Mouse (Mus musculus): ENCODE results near the gene Pdgfa. TPM values are rescaled to one million over a fixed set of nuclear protein-coding genes. Genes with fewer than 3 reads are reported as not detected.

The Pdgfa gene
- polyA plus RNA-seq, 1 experiment from 2014 or later, result 47.3 TPM

GRCm38 (mm10) chr5:138948031-138948980 lies 48.9 kb downstream of the Pdgfa start:
- Histone ChIP-seq H3K27me3 (replicated peaks; ENCODE audit: control insufficient read depth, insufficient read depth, low read length) (no peaks in the 10 kb centered on the region), H3K9me3 (ENCODE audit: control insufficient read depth, low read length) (no peaks in the 10 kb centered on the region), H3K27ac (ENCODE audit: low read length) (peak overlapping the region; percentile 66), H3K4me1 (ENCODE audit: control insufficient read depth, insufficient read depth, low read length) (peaks cover 42% of the 10 kb centered on the region), H3K4me2 (ENCODE audit: low read depth, low read length) (peak overlapping the region; percentile 31), H3K4me3 (ENCODE audit: low read length) (no peak overlapping the region), H3K36me3 (ENCODE audit: control insufficient read depth, insufficient read depth, low read length) (no peaks in the 10 kb centered on the region), H3K9ac (ENCODE audit: low read depth, low read length) (no peak overlapping the region)
- peak; percentile 68 for ATAC-seq
- 14% methylated on average over 13 of the region's 13 CpGs for WGBS

- Histone ChIP-seq H3K4me2 (ENCODE audit: low read depth, low read length) (no peak overlapping the region), H3K9ac (ENCODE audit: low read depth, low read length) (no peak overlapping the region)
- WGBS, result 80% methylated on average over 5 of the region's 5 CpGs
These were observed 49.7 kb downstream of the Pdgfa start for GRCm38 (mm10) chr5:138947487-138947886.

GRCm38 (mm10) chr5:138946931-138947330 lies 50.2 kb downstream of the Pdgfa start:
- no peaks in the 10 kb centered on the region for H3K9me3 ChIP-seq (ENCODE audit: control insufficient read depth, low read length)
- no peak overlapping the region for H3K4me2 ChIP-seq (ENCODE audit: low read depth, low read length)
- no peak overlapping the region for H3K27ac ChIP-seq (ENCODE audit: low read length)
- WGBS, result 76% methylated on average over 5 of the region's 5 CpGs
- H3K27me3 ChIP-seq (replicated peaks; ENCODE audit: control insufficient read depth, insufficient read depth, low read length), result no peaks in the 10 kb centered on the region
- no peak overlapping the region for H3K9ac ChIP-seq (ENCODE audit: low read depth, low read length)
- peaks cover 34% of the 10 kb centered on the region for H3K4me1 ChIP-seq (ENCODE audit: control insufficient read depth, insufficient read depth, low read length)
- H3K36me3 ChIP-seq (ENCODE audit: control insufficient read depth, insufficient read depth, low read length), result no peaks in the 10 kb centered on the region
- ATAC-seq, result no peak
- no peak overlapping the region for H3K4me3 ChIP-seq (ENCODE audit: low read length)

More at GRCm38 (mm10) chr5:138947487-138947886, 49.7 kb downstream of the Pdgfa start:
- ATAC-seq, result no peak
- Histone ChIP-seq H3K9me3 (ENCODE audit: control insufficient read depth, low read length) (no peaks in the 10 kb centered on the region), H3K27ac (ENCODE audit: low read length) (no peak overlapping the region), H3K4me1 (ENCODE audit: control insufficient read depth, insufficient read depth, low read length) (peaks cover 34% of the 10 kb centered on the region), H3K36me3 (ENCODE audit: control insufficient read depth, insufficient read depth, low read length) (no peaks in the 10 kb centered on the region), H3K27me3 (replicated peaks; ENCODE audit: control insufficient read depth, insufficient read depth, low read length) (no peaks in the 10 kb centered on the region), H3K4me3 (ENCODE audit: low read length) (no peak overlapping the region)

- no peaks in the 10 kb centered on the region for H3K27me3 ChIP-seq (replicated peaks; ENCODE audit: control insufficient read depth, insufficient read depth, low read length)
- no peaks in the 10 kb centered on the region for H3K9me3 ChIP-seq (ENCODE audit: control insufficient read depth, low read length)
- H3K4me1 ChIP-seq (ENCODE audit: control insufficient read depth, insufficient read depth, low read length), result peaks cover 34% of the 10 kb centered on the region
- no peak overlapping the region for H3K27ac ChIP-seq (ENCODE audit: low read length)
- no peak overlapping the region for H3K4me2 ChIP-seq (ENCODE audit: low read depth, low read length)
- no peak overlapping the region for H3K9ac ChIP-seq (ENCODE audit: low read depth, low read length)
- no peak for ATAC-seq
- H3K4me3 ChIP-seq (ENCODE audit: low read length), result no peak overlapping the region
- 86% methylated on average over 3 of the region's 3 CpGs for WGBS
- no peaks in the 10 kb centered on the region for H3K36me3 ChIP-seq (ENCODE audit: control insufficient read depth, insufficient read depth, low read length)
These were observed 52.2 kb downstream of the Pdgfa start for GRCm38 (mm10) chr5:138945011-138945410.

GRCm38 (mm10) chr5:138944551-138944950 lies 52.6 kb downstream of the Pdgfa start:
- Histone ChIP-seq H3K4me3 (ENCODE audit: low read length) (no peak overlapping the region), H3K4me2 (ENCODE audit: low read depth, low read length) (no peak overlapping the region), H3K27ac (ENCODE audit: low read length) (no peak overlapping the region), H3K36me3 (ENCODE audit: control insufficient read depth, insufficient read depth, low read length) (no peaks in the 10 kb centered on the region), H3K9ac (ENCODE audit: low read depth, low read length) (no peak overlapping the region), H3K9me3 (ENCODE audit: control insufficient read depth, low read length) (no peaks in the 10 kb centered on the region), H3K4me1 (ENCODE audit: control insufficient read depth, insufficient read depth, low read length) (peaks cover 34% of the 10 kb centered on the region), H3K27me3 (replicated peaks; ENCODE audit: control insufficient read depth, insufficient read depth, low read length) (no peaks in the 10 kb centered on the region)
- no peak for ATAC-seq
- WGBS, result 76% methylated on average over 7 of the region's 7 CpGs

GRCm38 (mm10) chr5:138941842-138942241 lies 55.3 kb downstream of the Pdgfa start:
- 73% methylated on average over 8 of the region's 8 CpGs for WGBS

GRCm38 (mm10) chr5:138940576-138940975 lies 56.6 kb downstream of the Pdgfa start:
- H3K4me3 ChIP-seq (ENCODE audit: low read length), result no peak overlapping the region
- no peak for ATAC-seq
- H3K27me3 ChIP-seq (replicated peaks; ENCODE audit: control insufficient read depth, insufficient read depth, low read length), result no peaks in the 10 kb centered on the region
- H3K4me2 ChIP-seq (ENCODE audit: low read depth, low read length), result no peak overlapping the region
- H3K9ac ChIP-seq (ENCODE audit: low read depth, low read length), result no peak overlapping the region
- no peaks in the 10 kb centered on the region for H3K36me3 ChIP-seq (ENCODE audit: control insufficient read depth, insufficient read depth, low read length)
- H3K27ac ChIP-seq (ENCODE audit: low read length), result no peak overlapping the region
- no peaks in the 10 kb centered on the region for H3K9me3 ChIP-seq (ENCODE audit: control insufficient read depth, low read length)
- 0 out of 2 replicates have a peak, but pooled peaks cover 8% of the 10 kb centered on the region for H3K4me1 ChIP-seq (ENCODE audit: control insufficient read depth, insufficient read depth, low read length)
- WGBS, result 91% methylated on average over 4 of the region's 4 CpGs

More at GRCm38 (mm10) chr5:138941842-138942241, 55.3 kb downstream of the Pdgfa start:
- H3K4me3 ChIP-seq (ENCODE audit: low read length), result no peak overlapping the region
- peaks cover 14% of the 10 kb centered on the region for H3K4me1 ChIP-seq (ENCODE audit: control insufficient read depth, insufficient read depth, low read length)
- no peaks in the 10 kb centered on the region for H3K36me3 ChIP-seq (ENCODE audit: control insufficient read depth, insufficient read depth, low read length)
- H3K9ac ChIP-seq (ENCODE audit: low read depth, low read length), result no peak overlapping the region
- no peak for ATAC-seq
- no peaks in the 10 kb centered on the region for H3K27me3 ChIP-seq (replicated peaks; ENCODE audit: control insufficient read depth, insufficient read depth, low read length)
- no peaks in the 10 kb centered on the region for H3K9me3 ChIP-seq (ENCODE audit: control insufficient read depth, low read length)
- H3K4me2 ChIP-seq (ENCODE audit: low read depth, low read length), result no peak overlapping the region
- no peak overlapping the region for H3K27ac ChIP-seq (ENCODE audit: low read length)

- H3K27me3 ChIP-seq (replicated peaks; ENCODE audit: control insufficient read depth, insufficient read depth, low read length), result no peaks in the 10 kb centered on the region
- H3K36me3 ChIP-seq (ENCODE audit: control insufficient read depth, insufficient read depth, low read length), result no peaks in the 10 kb centered on the region
- peaks cover 8% of the 10 kb centered on the region for H3K4me1 ChIP-seq (ENCODE audit: control insufficient read depth, insufficient read depth, low read length)
- WGBS, result 58% methylated on average over 3 of the region's 3 CpGs
- H3K9ac ChIP-seq (ENCODE audit: low read depth, low read length), result no peak overlapping the region
- H3K4me3 ChIP-seq (ENCODE audit: low read length), result no peak overlapping the region
- ATAC-seq, result no peak
- no peaks in the 10 kb centered on the region for H3K9me3 ChIP-seq (ENCODE audit: control insufficient read depth, low read length)
- H3K4me2 ChIP-seq (ENCODE audit: low read depth, low read length), result no peak overlapping the region
- H3K27ac ChIP-seq (ENCODE audit: low read length), result no peak overlapping the region
These were observed 58.5 kb downstream of the Pdgfa start for GRCm38 (mm10) chr5:138938572-138939163.

GRCm38 (mm10) chr5:138936399-138937089 lies 60.6 kb downstream of the Pdgfa start:
- 75% methylated on average over 8 of the region's 8 CpGs for WGBS
- Histone ChIP-seq H3K9ac (ENCODE audit: low read depth, low read length) (no peak overlapping the region), H3K9me3 (ENCODE audit: control insufficient read depth, low read length) (no peaks in the 10 kb centered on the region), H3K36me3 (ENCODE audit: control insufficient read depth, insufficient read depth, low read length) (no peaks in the 10 kb centered on the region), H3K4me1 (ENCODE audit: control insufficient read depth, insufficient read depth, low read length) (peaks cover 11% of the 10 kb centered on the region), H3K4me3 (ENCODE audit: low read length) (no peak overlapping the region), H3K27me3 (replicated peaks; ENCODE audit: control insufficient read depth, insufficient read depth, low read length) (no peaks in the 10 kb centered on the region), H3K4me2 (ENCODE audit: low read depth, low read length) (no peak overlapping the region), H3K27ac (ENCODE audit: low read length) (no peak overlapping the region)
- ATAC-seq, result no peak

Measured in intestine, embryonic 16.5 days (tissue).